Mouse (Mus musculus) bone marrow, adult 2 months (tissue): Measurements from ENCODE around the gene Lhpp. TPM values are rescaled to one million over a fixed set of nuclear protein-coding genes. Genes with fewer than 3 reads are reported as not detected.

Source experiments
- H3K27ac ChIP-seq: fragments of 200-500 bp; 2 replicates; pipeline ENCODE4 v1.5.1; 2012; ENCODE audit warnings: low read depth, mild to moderate bottlenecking, control low read depth, inconsistent platforms, low read length; ENCODE audit not compliant: control insufficient read depth, poor library complexity, insufficient read depth
- H3K4me1 ChIP-seq: fragments of 200-500 bp; 2 replicates; pipeline ENCODE4 v1.6.1; 2011; ENCODE audit warnings: low read length; ENCODE audit not compliant: control insufficient read depth, insufficient read depth
- H3K4me3 ChIP-seq: fragments of 200-500 bp; replicated peaks from 2 replicates; pipeline ENCODE3; 2011; ENCODE audit warnings: mild to moderate bottlenecking, low read depth, low read length, control low read depth; ENCODE audit not compliant: control insufficient read depth
- CTCF ChIP-seq: fragments of 200-500 bp; IDR thresholded peaks from 2 replicates; pipeline ENCODE4 v1.5.1; 2011; ENCODE audit warnings: low read length, control low read depth; ENCODE audit not compliant: control insufficient read depth, insufficient read depth
- POLR2A ChIP-seq: fragments of 200-500 bp; IDR thresholded peaks from 2 replicates; pipeline ENCODE4 v1.6.1; 2011; ENCODE audit warnings: low read depth, mild to moderate bottlenecking, control low read depth, low read length, borderline replicate concordance; ENCODE audit not compliant: control insufficient read depth
- WGBS: fragments of 180-500 bp; shearing (Covaris S2); methylation state at CpG from one replicate; pipeline ENCODE4 v1.1.7; 2018; 5-methylcytosine and 5-hydroxymethylcytosine counted together
- polyA plus RNA-seq: library from polyadenylated mRNA; stranded (reverse); fragments of >200 nt; gene quantifications from 2 replicates; pipeline ENCODE4 v1.2.4, GENCODE M21; 2011; ENCODE audit warnings: low replicate concordance; ENCODE audit not compliant: missing spikeins, insufficient read depth, insufficient read length

The Lhpp gene
- polyA plus RNA-seq, 1 experiment = 5.5 TPM

DNA sequence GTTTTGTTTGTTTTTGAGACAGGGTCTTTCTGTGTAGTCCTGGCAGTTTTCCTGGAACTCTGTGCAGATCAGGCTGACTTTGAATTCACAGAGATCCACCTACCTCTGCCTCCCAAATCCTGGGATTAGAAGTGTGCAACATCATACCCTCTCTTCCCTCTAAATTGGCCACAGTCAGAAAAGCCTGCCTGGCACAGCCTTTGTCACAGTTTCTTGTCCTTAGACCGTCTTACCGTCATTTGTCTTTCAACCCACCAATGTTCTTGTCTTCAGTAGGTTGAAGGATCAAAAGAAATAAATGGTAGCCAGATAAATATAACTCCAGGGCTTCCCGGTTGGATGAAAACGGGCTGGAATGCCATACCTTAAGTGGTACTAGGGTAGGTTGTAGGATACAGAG is 5.7 kb upstream of the Lhpp start:
- 84% methylated on average over 4 of the region's 4 CpGs for WGBS
- no peak overlapping the region for H3K4me3 ChIP-seq
- H3K27ac ChIP-seq = no peak overlapping the region
- no peak for TF ChIP-seq POLR2A
- no peak for TF ChIP-seq CTCF
- no peaks in the 10 kb centered on the region for H3K4me1 ChIP-seq

DNA sequence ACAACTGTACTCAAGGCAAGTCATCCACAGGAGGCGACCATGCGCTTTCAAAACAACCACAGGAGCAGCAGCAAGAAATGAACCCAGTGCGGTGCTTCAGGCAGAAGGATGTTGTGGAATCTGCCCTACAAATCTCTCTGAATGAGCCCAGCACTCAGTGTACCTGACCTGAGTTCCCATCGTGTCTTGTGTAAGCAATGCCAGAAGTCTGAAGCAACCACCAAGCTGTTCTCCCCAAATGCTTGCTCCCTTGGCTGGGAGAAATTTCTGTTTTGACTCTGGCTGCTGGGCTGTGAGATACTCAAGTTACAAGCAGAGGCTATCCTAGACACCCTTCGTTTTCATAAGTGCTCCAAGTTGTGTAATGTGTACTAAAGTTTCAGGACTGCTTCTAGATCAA is 4.7 kb upstream of the Lhpp start:
- H3K4me1 ChIP-seq = no peaks in the 10 kb centered on the region
- TF ChIP-seq CTCF (no peak), POLR2A (no peak)
- WGBS = 38% methylated on average over 5 of the region's 5 CpGs
- H3K4me3 ChIP-seq = no peak overlapping the region
- H3K27ac ChIP-seq = no peak overlapping the region

DNA sequence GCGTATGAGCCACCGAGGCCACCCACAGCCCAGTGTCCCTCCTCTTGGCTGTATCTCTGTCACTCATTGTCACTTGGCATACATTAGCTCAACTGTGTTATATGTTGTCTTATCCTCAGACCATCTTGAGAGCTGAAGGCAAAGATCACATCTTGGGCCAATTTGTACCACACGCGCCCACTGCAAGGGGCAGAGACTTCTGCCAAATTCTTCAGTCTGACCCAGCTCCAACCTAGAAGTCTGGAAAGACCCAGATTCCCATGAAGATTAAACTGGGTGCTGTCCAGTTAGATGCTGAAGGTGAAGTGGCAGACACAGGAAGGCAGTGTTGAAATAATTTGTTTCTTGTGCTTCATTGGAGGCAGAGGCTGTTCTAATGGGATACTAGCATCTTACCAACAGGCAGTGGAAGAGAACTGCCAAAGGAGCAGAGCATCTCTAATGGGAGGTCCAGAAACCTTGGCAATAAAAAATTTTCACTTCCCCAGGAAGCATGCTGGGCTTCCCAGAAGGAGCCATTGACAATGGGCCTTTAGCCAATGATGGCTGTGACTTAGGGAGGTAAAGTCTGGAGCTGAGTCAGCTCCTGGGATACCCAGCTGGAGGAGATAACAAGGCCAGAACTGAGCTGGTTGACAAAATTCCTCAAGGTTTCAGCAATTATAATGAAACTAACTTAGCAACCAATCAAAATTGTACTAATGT is 2.0 kb upstream of the Lhpp start:
- 92% methylated on average over 4 of the region's 4 CpGs for WGBS
- no peaks in the 10 kb centered on the region; the same call in 1 of the 2 replicates for H3K4me1 ChIP-seq
- no peak overlapping the region for H3K4me3 ChIP-seq
- H3K27ac ChIP-seq = no peak overlapping the region
- no peak for TF ChIP-seq CTCF
- no peak for TF ChIP-seq POLR2A

DNA sequence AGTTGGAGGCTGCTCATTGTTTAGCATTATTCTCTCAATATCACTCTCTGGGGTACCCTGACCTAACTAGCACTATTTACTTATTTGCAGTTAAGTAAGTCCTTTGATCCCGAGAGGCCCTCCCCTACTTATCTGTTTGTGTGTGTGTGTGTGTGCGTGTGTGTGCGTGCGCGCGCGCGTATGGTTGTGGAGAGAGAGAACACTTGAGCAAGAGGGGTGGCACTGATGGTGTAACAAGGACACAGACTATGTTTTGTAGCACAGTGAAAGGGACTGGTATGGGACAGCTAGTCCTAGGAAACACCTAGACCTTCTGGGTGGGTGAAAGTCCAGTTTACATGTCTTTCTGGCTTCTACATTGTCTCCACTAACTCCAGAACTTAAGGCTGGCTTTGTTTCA is 1.1 kb downstream of the Lhpp start:
- Histone ChIP-seq H3K27ac (no peak overlapping the region), H3K4me1 (no peaks in the 10 kb centered on the region; the same call in 1 of the 2 replicates), H3K4me3 (no peak overlapping the region)
- 84% methylated on average over 8 of the region's 8 CpGs for WGBS
- TF ChIP-seq CTCF (no peak), POLR2A (no peak)

DNA sequence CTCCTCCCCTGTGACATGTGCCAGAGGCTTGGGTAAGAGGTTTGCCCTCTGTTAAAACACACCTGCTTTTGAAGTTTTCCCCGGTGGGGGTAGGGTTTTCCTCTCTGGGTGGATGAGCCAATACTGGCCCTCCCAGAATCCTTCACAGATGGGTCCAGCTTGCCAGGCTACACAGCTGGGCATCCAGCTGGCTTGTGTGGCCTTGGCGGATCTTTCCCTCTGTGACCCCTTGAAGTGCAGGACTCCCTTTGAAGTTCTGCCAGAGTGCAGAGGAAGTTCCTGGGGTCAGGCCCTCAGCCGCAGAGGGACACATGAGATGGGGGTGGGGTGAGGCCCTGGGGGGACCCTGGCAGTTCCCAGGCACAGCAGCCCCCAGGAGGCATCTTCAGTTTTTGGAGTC is 4.9 kb downstream of the Lhpp start:
- no peak for TF ChIP-seq CTCF
- no peak for TF ChIP-seq POLR2A
- no peaks in the 10 kb centered on the region; the same call in 1 of the 2 replicates for H3K4me1 ChIP-seq
- 55% methylated on average over 3 of the region's 3 CpGs for WGBS
- H3K4me3 ChIP-seq = no peak overlapping the region
- H3K27ac ChIP-seq = no peak overlapping the region

DNA sequence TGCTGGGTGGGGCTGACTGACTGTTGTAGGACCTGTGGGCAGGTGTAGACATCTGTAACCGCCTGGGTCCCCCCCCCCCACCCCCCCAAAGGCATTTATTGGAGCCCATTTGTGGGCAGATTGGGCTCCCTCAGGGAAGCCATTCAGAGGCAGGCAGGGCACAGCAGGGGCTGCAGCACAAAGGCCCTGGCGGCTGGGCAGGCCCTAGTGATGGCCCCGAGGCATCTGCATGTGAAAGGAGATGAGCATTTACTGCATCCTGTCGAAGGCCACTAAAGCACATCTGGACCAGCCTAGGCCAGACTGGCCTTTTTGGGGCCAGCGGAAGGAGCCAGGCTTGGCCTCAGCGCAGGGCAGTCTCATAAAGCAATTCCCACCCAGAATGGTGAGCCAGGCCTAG is 6.0 kb downstream of the Lhpp start:
- no peaks in the 10 kb centered on the region for H3K4me1 ChIP-seq
- TF ChIP-seq POLR2A (no peak), CTCF (no peak)
- no peak overlapping the region for H3K4me3 ChIP-seq
- no peak overlapping the region for H3K27ac ChIP-seq
- WGBS = 89% methylated on average over 6 of the region's 6 CpGs

DNA sequence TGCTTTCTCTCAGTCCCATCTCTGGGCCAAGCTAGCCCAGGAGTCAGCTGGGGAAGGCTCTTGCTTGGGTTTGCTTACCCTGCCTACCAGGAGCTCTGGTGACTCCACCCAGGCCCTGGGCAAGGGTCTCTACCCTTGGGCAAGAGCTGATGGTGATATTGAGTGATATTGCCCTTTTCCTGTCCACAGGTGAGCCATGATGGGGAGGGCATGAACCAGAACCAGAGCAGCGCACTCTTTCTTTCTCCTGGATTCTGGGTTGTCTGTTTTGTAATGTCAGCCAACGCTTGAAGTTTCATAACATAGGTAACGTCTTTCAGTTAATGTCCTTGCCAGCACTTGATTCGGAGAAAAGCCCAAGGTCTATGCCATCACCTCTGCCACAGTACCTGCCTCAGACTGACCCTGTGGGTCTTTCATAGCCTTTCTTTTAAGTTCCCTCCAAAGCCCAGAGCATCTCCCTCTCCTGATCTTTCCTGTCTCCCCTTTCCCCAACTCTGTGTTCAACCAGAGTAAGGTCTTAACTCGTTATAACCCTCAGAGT is 6.7 kb downstream of the Lhpp start:
- no peaks in the 10 kb centered on the region for H3K4me1 ChIP-seq
- H3K27ac ChIP-seq = no peak overlapping the region
- TF ChIP-seq CTCF (no peak), POLR2A (no peak)
- H3K4me3 ChIP-seq = no peak overlapping the region
- 78% methylated on average over 5 of the region's 5 CpGs for WGBS

DNA sequence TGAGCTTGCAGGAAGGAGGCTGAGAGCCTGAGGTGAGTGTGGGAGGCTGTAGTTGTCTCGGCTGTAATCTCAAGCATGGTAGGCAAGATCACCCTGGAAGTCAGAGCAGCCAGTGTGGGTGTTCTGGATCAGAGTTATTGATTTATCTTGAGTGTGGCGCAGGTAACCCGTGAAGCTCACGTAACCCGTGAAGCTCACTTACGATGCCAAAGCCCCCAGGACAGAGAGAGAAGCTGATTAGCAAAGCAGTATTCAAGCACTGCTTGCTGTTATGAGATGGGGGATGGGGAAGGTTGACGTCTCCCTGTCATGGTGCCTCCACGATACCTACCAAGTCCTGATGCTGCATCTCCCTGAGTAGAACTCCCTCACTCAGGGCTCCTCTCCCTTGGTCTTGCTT is 9.1 kb downstream of the Lhpp start:
- WGBS = 90% methylated on average over 8 of the region's 8 CpGs
- H3K27ac ChIP-seq = no peak overlapping the region
- no peaks in the 10 kb centered on the region for H3K4me1 ChIP-seq
- TF ChIP-seq CTCF = no peak
- TF ChIP-seq POLR2A = no peak
- H3K4me3 ChIP-seq = no peak overlapping the region
